Mouse (Mus musculus): Measurements from ENCODE around the gene Slc22a22.

DNA sequence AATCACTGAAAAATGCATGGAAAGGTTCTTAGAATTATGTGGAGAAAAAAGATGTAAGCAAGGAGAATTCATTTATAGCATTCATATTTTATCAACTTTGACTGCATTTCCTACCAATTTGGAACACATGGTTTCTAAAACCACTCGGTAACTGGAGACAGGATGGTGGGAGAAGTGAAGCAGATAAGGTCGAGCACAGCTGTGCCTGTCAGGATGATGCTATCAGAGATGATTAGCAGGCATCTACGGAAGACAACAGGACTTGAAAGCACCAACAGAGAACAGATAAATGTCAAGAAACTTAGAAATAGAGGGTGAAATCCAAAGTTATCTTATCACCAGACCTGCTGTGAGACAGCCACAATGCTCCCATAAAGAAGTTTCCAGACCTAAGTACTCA is 272.1 kb downstream of the Slc22a22 start:
- no peak for TF ChIP-seq CTCF (IDR thresholded peaks at IDR 0.05 in 2 of 3, conservative IDR thresholded peaks at IDR 0.05 in 1 of 3; ENCODE audit: control insufficient read depth in 1 of 3, insufficient read depth in 1 of 3, low read depth in 2 of 3, low read length in 3 of 3, poor library complexity in 1 of 3, severe bottlenecking in 1 of 3)
- no peak for TF ChIP-seq EP300 (IDR thresholded peaks at IDR 0.05; ENCODE audit: low read depth in 1 of 2, low read length in 2 of 2)
- no peak for TF ChIP-seq ZMIZ1 (IDR thresholded peaks at IDR 0.05; ENCODE audit: low read depth, low read length)
- TF ChIP-seq TCF12 (IDR thresholded peaks at IDR 0.05; ENCODE audit: low read depth, low read length): no peak
- TF ChIP-seq POLR2A (IDR thresholded peaks at IDR 0.05; ENCODE audit: control insufficient read depth in 1 of 2, insufficient read depth in 1 of 2, low read depth in 1 of 2, low read length in 2 of 2, poor library complexity in 1 of 2): no peak
- TF ChIP-seq RCOR1 (IDR thresholded peaks at IDR 0.05; ENCODE audit: low read depth, low read length): no peak
- no peak for TF ChIP-seq CHD2 (IDR thresholded peaks at IDR 0.05; ENCODE audit: low read length)
- no peak for TF ChIP-seq ELF1 (IDR thresholded peaks at IDR 0.05; ENCODE audit: low read depth, low read length)
- no peak for TF ChIP-seq MXI1 (IDR thresholded peaks at IDR 0.05; ENCODE audit: low read depth, low read length)
